Mouse (Mus musculus) layer of hippocampus, adult 9-11 months (tissue): Measurements from ENCODE around the gene Caskin1.

Experiments
- DNase-seq: peaks from one replicate; pipeline ENCODE4 v3.0.0; 2022

Caskin1 gene

GRCm38 (mm10) chr17:24534160-24534718, 45.8 kb downstream of the Caskin1 start, which contains the start of gene Rab26:
Gene Rab26 (minus strand): TSS chr17:24534210.
- DNase-seq = no peak

GRCm38 (mm10) chr17:24535300-24535699, 46.9 kb downstream of the Caskin1 start:
- no peak for DNase-seq

- peak; percentile 43 for DNase-seq
Measured at GRCm38 (mm10) chr17:24537536-24537935, 49.1 kb downstream of the Caskin1 start.

- peak; percentile 35 for DNase-seq
Measured at GRCm38 (mm10) chr17:24538950-24539349, 50.5 kb downstream of the Caskin1 start.

GRCm38 (mm10) chr17:24540375-24540774, 52.0 kb downstream of the Caskin1 start:
- DNase-seq = no peak

- DNase-seq = no peak
Measured at GRCm38 (mm10) chr17:24544613-24545012, 56.2 kb downstream of the Caskin1 start.

GRCm38 (mm10) chr17:24545247-24545646, 56.8 kb downstream of the Caskin1 start:
- DNase-seq = no peak

GRCm38 (mm10) chr17:24546234-24546633, 57.8 kb downstream of the Caskin1 start:
- no peak for DNase-seq

- no peak for DNase-seq
Measured at GRCm38 (mm10) chr17:24548435-24548834, 60.0 kb downstream of the Caskin1 start.

- peak; percentile 67 for DNase-seq
Measured at GRCm38 (mm10) chr17:24548921-24549617, 60.7 kb downstream of the Caskin1 start.

GRCm38 (mm10) chr17:24549618-24550415, 61.4 kb downstream of the Caskin1 start, which contains the start of gene Pkd1:
Gene Pkd1 (plus strand): TSS chr17:24549834.
- DNase-seq = peak; percentile 100

GRCm38 (mm10) chr17:24550416-24551049, 62.1 kb downstream of the Caskin1 start:
- DNase-seq = peak; percentile 83

- no peak for DNase-seq
Measured at GRCm38 (mm10) chr17:24551050-24551444, 62.6 kb downstream of the Caskin1 start.

- DNase-seq = no peak
Measured at GRCm38 (mm10) chr17:24557091-24557490, 68.7 kb downstream of the Caskin1 start.
